Mouse (Mus musculus): ENCODE measurements around the gene Prm3.

GRCm38 (mm10) chr16:10834911-10835587 is 44.3 kb upstream of the Prm3 start, which contains the start of gene Rmi2:
- TF ChIP-seq CTCF (IDR thresholded peaks at IDR 0.05; ENCODE audit: extremely low read depth, insufficient read length, insufficient replicate concordance, low read depth, low read length) (no peak), POLR2A (IDR thresholded peaks at IDR 0.05; ENCODE audit: low read depth, low read length) (no peak; the same call in 1 of the 2 replicates)

Data from small intestine, adult 2 months (tissue).